ENCODE assay signal across 17 mouse cellular contexts in genomic region chr14:24090790-24091189, GRCm38 (mm10).
"Had no signal": no experiment of that assay in that cellular context is flagged by ENCODE, and none has a peak within 500 bp of the region (broad histone marks: within the 10 kb centered on the region; RNA-seq: fewer than 3 reads in every experiment).

No protein-coding gene starts in this region.

- H3K36me3 ChIP-seq: intestine, embryonic 15.5 days; kidney, embryonic 15.5 days; limb, embryonic 12.5 days; lung, embryonic 15.5 days; neural tube, embryonic 13.5 days had no signal

- H3K4me1 ChIP-seq: intestine, embryonic 15.5 days; kidney, embryonic 15.5 days; lung, embryonic 15.5 days; megakaryocyte, embryonic 14.5 days; neural tube, embryonic 13.5 days had no signal

- H3K27ac ChIP-seq: intestine, embryonic 15.5 days; kidney, embryonic 15.5 days; limb, embryonic 12.5 days; lung, embryonic 15.5 days; macrophage; neural tube, embryonic 13.5 days had no signal

- H3K27me3 ChIP-seq: intestine, embryonic 15.5 days; kidney, embryonic 15.5 days; limb, embryonic 12.5 days; lung, embryonic 15.5 days; megakaryocyte, embryonic 14.5 days; neural tube, embryonic 13.5 days had no signal

- H3K4me3 ChIP-seq: intestine, embryonic 15.5 days; kidney, embryonic 15.5 days; limb, embryonic 12.5 days; lung, embryonic 15.5 days; megakaryocyte, embryonic 14.5 days; neural tube, embryonic 13.5 days had no signal

- H3K9me3 ChIP-seq: intestine, embryonic 15.5 days; kidney, embryonic 15.5 days; limb, embryonic 12.5 days; lung, embryonic 15.5 days; neural tube, embryonic 13.5 days had no signal

- ATAC-seq: intestine, embryonic 15.5 days; midbrain, embryonic 16.5 days had no signal

- H3K4me2 ChIP-seq: intestine, embryonic 15.5 days; kidney, embryonic 15.5 days; limb, embryonic 12.5 days; lung, embryonic 15.5 days; midbrain, embryonic 11.5 days; neural tube, embryonic 13.5 days had no signal

- H3K9ac ChIP-seq: intestine, embryonic 15.5 days; kidney, embryonic 15.5 days; limb, embryonic 12.5 days; lung, embryonic 15.5 days; neural tube, embryonic 13.5 days had no signal

- DNase-seq: kidney, adult 2 months; kidney, postnatal 25 days; layer of hippocampus, postnatal 36 days; lung, postnatal 14 days; retina, postnatal 1 day; right cerebral cortex, postnatal 4 days; spleen, adult 18-20 months; thymus, postnatal 36 days had no signal
